Mouse (Mus musculus) hindbrain, embryonic 12.5 days (tissue): ENCODE results near the gene Acad11. TPM values are rescaled to one million over a fixed set of nuclear protein-coding genes. Genes with fewer than 3 reads are reported as not detected.

ENCODE experiments used
- ATAC-seq: fragments of 200-750 bp; cut with Nextera tagmentation; 2 replicates; pipeline ENCODE4 v1.8.0; 2017; ENCODE audit warnings: moderate TSS enrichment; ENCODE audit not compliant: low FRiP score
- H3K27ac ChIP-seq: fragments of 300-500 bp; sonication (generic); 2 replicates; pipeline ENCODE4 v1.5.1; 2016; ENCODE audit warnings: mild to moderate bottlenecking
- H3K27me3 ChIP-seq: fragments of 300-500 bp; sonication (generic); 2 replicates; pipeline ENCODE4 v1.6.1; 2016; ENCODE audit warnings: mild to moderate bottlenecking
- H3K36me3 ChIP-seq: fragments of 300-500 bp; sonication (generic); 2 replicates; pipeline ENCODE4 v1.6.1; 2016; ENCODE audit warnings: mild to moderate bottlenecking
- H3K4me1 ChIP-seq: fragments of 300-500 bp; sonication (generic); 2 replicates; pipeline ENCODE4 v1.6.1; 2016
- H3K4me2 ChIP-seq: fragments of 300-500 bp; sonication (generic); replicated peaks from 2 replicates; pipeline ENCODE4 v1.6.1; 2016; ENCODE audit warnings: mild to moderate bottlenecking
- H3K4me3 ChIP-seq: fragments of 300-500 bp; sonication (generic); 2 replicates; pipeline ENCODE4 v1.5.1; 2016; ENCODE audit warnings: mild to moderate bottlenecking
- H3K9ac ChIP-seq: fragments of 300-500 bp; sonication (generic); 2 replicates; pipeline ENCODE4 v1.6.1; 2016; ENCODE audit warnings: mild to moderate bottlenecking, moderate library complexity
- H3K9me3 ChIP-seq: fragments of 300-500 bp; sonication (generic); replicated peaks from 2 replicates; pipeline ENCODE4 v1.6.1; 2016; ENCODE audit warnings: mild to moderate bottlenecking
- WGBS: fragments of 180-500 bp; shearing (Covaris S2); methylation state at CpG from one replicate; pipeline ENCODE4 v1.1.7; 2016; 5-methylcytosine and 5-hydroxymethylcytosine counted together
- polyA plus RNA-seq: library from polyadenylated mRNA; unstranded; fragments of >200 nt; fragmentation: Nextera tagmentation; extraction: Ambion mirVana; gene quantifications from 2 replicates; pipeline ENCODE4 v1.2.1, GENCODE M21; 2016

Gene Acad11
- polyA plus RNA-seq, 1 experiment from 2014 or later = 9.5 TPM

DNA sequence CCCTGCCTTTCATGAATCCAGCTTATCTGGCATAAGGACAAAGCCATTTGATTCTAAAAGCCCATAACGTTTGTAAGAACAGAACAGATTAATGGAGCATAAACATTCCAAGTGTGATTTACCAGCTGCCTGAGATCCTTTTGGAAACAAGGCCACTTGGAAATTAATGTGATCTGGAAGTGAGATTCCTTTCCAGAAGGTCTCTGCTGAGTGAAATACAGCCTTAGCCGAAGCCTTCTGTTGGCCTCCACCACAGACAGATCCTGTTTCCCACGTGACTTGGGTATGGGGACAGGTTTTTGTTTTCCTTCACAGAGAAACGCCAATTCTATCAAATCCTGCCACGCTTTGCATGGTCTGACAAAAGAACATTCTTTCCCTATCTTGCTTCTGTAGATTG, 60.4 kb downstream of the Acad11 start:
- Histone ChIP-seq H3K4me2 (no peak overlapping the region), H3K27ac (no peak overlapping the region), H3K4me3 (no peak overlapping the region), H3K9me3 (no peaks in the 10 kb centered on the region), H3K9ac (no peak overlapping the region), H3K27me3 (no peaks in the 10 kb centered on the region), H3K36me3 (no peaks in the 10 kb centered on the region), H3K4me1 (peaks cover 13% of the 10 kb centered on the region)
- 48% methylated on average over 5 of the region's 5 CpGs for WGBS
- ATAC-seq = no peak

DNA sequence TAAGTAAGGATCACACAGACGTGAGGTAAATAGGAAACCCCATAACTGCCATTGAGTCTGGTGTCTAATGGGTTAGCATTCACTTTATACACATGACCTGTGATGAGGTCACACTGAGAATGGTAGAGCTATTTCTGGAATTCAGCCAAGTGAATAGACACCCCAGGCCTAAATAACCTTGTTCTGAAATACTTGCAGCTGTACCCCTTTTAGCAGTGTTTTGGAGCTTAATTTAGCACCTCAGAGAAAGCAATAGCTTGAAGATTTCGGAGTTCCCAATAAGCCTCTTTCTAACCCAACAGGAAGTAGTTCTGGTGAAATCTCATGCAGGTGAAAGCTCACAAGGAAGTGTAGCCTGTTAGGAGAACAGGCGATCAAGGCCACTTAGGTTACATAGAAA, 63.7 kb downstream of the Acad11 start, which contains the start of gene Ackr4:
Ackr4 (minus strand) TSS at position 101 of the 400 bp plus-strand sequence.
- H3K9ac ChIP-seq = no peak within 1 kb of the TSS
- H3K4me3 ChIP-seq = no peak within 1 kb of the TSS
- H3K27me3 ChIP-seq = no peaks in the 10 kb centered on the region
- peaks cover 13% of the 10 kb centered on the region for H3K4me1 ChIP-seq
- no peak within 1 kb of the TSS for H3K4me2 ChIP-seq
- WGBS = 78% methylated on average over 3 of the region's 3 CpGs
- H3K36me3 ChIP-seq = no peaks in the 10 kb centered on the region
- no peaks in the 10 kb centered on the region for H3K9me3 ChIP-seq
- H3K27ac ChIP-seq = no peak within 1 kb of the TSS
- ATAC-seq = no peak

- no peaks in the 10 kb centered on the region for H3K9me3 ChIP-seq
- H3K27ac ChIP-seq = no peak overlapping the region
- no peak overlapping the region for H3K4me3 ChIP-seq
- H3K4me2 ChIP-seq = no peak overlapping the region
- WGBS = 42% methylated on average over 2 of the region's 2 CpGs
- peaks cover 13% of the 10 kb centered on the region for H3K4me1 ChIP-seq
- H3K36me3 ChIP-seq = no peaks in the 10 kb centered on the region
- H3K9ac ChIP-seq = no peak overlapping the region
- H3K27me3 ChIP-seq = no peaks in the 10 kb centered on the region
- ATAC-seq = no peak
Observed at GRCm38 (mm10) chr9:104128110-104128509, 64.9 kb downstream of the Acad11 start.

GRCm38 (mm10) chr9:104130141-104130755, 67.1 kb downstream of the Acad11 start:
- Histone ChIP-seq H3K27me3 (no peaks in the 10 kb centered on the region), H3K4me3 (no peak overlapping the region), H3K9ac (no peak overlapping the region), H3K9me3 (no peaks in the 10 kb centered on the region), H3K36me3 (no peaks in the 10 kb centered on the region), H3K27ac (no peak overlapping the region), H3K4me2 (no peak overlapping the region), H3K4me1 (peaks cover 4% of the 10 kb centered on the region; the same call in 1 of the 2 replicates)
- ATAC-seq = no peak
- 91% methylated on average over 9 of the region's 9 CpGs for WGBS

DNA sequence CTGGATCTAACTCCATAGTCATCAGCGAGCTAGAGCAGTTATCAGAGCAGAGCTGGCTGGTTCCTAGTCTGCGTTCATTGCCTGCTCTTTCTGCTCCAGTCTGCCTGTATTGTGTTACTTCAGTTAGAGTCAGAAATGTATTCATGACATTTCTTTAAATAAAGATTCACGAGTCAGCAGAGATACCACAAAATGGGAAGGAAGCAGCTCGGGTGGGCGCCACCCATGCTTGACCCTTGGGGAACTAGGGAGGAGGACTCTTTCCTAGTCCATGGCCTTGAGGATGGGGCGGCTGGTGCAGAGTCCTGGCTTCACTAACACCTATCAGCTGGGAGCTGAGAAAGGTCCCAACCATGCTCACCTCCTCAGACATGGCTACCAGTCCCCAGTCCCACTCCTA, 77.2 kb downstream of the Acad11 start:
- Histone ChIP-seq H3K9ac (no peak overlapping the region), H3K4me2 (no peak overlapping the region), H3K36me3 (no peaks in the 10 kb centered on the region), H3K9me3 (no peaks in the 10 kb centered on the region), H3K27me3 (no peaks in the 10 kb centered on the region), H3K4me1 (no peaks in the 10 kb centered on the region), H3K4me3 (no peak overlapping the region), H3K27ac (no peak overlapping the region)
- 87% methylated on average over 6 of the region's 6 CpGs for WGBS
- ATAC-seq = no peak

GRCm38 (mm10) chr9:104142805-104143204, 79.6 kb downstream of the Acad11 start:
- 90% methylated on average over 14 of the region's 14 CpGs for WGBS
- H3K9me3 ChIP-seq = no peaks in the 10 kb centered on the region
- no peak overlapping the region for H3K27ac ChIP-seq
- no peaks in the 10 kb centered on the region for H3K36me3 ChIP-seq
- H3K9ac ChIP-seq = no peak overlapping the region
- no peaks in the 10 kb centered on the region for H3K27me3 ChIP-seq
- H3K4me3 ChIP-seq = no peak overlapping the region
- H3K4me1 ChIP-seq = no peaks in the 10 kb centered on the region
- H3K4me2 ChIP-seq = no peak overlapping the region
- no peak for ATAC-seq

GRCm38 (mm10) chr9:104144314-104144996, 81.3 kb downstream of the Acad11 start:
- Histone ChIP-seq H3K9me3 (no peaks in the 10 kb centered on the region), H3K27ac (no peak overlapping the region), H3K36me3 (no peaks in the 10 kb centered on the region; the same call in 1 of the 2 replicates), H3K4me2 (no peak overlapping the region), H3K4me1 (no peaks in the 10 kb centered on the region), H3K9ac (no peak overlapping the region), H3K27me3 (no peaks in the 10 kb centered on the region), H3K4me3 (no peak overlapping the region)
- ATAC-seq = no peak
- 82% methylated on average over 8 of the region's 8 CpGs for WGBS

DNA sequence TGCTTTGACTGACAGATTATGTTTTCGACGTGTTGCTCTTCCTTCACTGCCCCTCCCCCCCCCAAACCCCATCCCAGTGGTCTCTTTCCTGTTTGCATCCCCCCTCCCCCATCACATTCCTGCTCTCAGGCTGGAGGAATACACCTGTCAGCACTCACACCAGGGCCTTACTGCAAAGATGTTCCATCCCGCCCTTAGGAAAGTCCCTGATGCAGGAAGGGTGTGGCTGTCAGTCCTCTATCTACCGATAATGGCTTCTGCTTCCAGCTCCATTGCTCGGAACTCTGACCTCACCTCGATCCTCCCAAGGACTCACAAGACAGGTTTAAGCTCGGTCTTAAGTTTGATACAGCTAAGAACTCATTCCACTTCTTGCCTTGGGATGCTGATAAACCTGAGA, 83.5 kb downstream of the Acad11 start:
- Histone ChIP-seq H3K9me3 (no peaks in the 10 kb centered on the region), H3K36me3 (peaks cover 20% of the 10 kb centered on the region), H3K27ac (no peak overlapping the region), H3K9ac (no peak overlapping the region), H3K4me1 (no peaks in the 10 kb centered on the region), H3K4me3 (no peak overlapping the region), H3K27me3 (no peaks in the 10 kb centered on the region), H3K4me2 (no peak overlapping the region)
- ATAC-seq = no peak
- 85% methylated on average over 7 of the region's 7 CpGs for WGBS

GRCm38 (mm10) chr9:104148969-104149368, 85.8 kb downstream of the Acad11 start:
- Histone ChIP-seq H3K27me3 (no peaks in the 10 kb centered on the region), H3K27ac (no peak overlapping the region), H3K4me2 (no peak overlapping the region), H3K9me3 (no peaks in the 10 kb centered on the region), H3K36me3 (peaks cover 40% of the 10 kb centered on the region), H3K9ac (no peak overlapping the region), H3K4me3 (no peak overlapping the region), H3K4me1 (no peaks in the 10 kb centered on the region)
- no peak for ATAC-seq
- WGBS = 94% methylated on average over 7 of the region's 7 CpGs

DNA sequence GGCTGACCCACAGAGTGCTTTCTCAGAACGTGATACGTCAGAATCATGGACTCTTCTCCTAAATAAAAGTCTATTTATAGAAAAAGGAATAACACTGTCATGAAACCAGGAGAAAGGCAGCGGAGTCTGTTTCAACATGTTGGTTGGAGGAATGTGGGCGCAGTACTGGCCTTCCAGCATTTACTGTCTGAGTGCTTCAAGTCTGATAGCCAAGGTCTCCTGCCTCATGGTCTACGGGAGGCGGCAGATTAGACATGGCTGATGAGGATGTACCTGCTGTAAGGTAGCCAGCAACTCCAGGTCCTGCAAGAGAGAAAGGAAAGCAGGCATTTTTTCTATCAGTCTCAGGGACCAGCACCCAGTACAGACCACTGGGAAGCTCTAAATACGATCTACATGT, 88.9 kb downstream of the Acad11 start:
- H3K9me3 ChIP-seq = no peaks in the 10 kb centered on the region
- H3K27me3 ChIP-seq = no peaks in the 10 kb centered on the region
- no peak for ATAC-seq
- H3K9ac ChIP-seq = no peak overlapping the region
- H3K36me3 ChIP-seq = peaks cover 72% of the 10 kb centered on the region
- no peak overlapping the region for H3K4me3 ChIP-seq
- H3K4me2 ChIP-seq = no peak overlapping the region
- no peak overlapping the region for H3K27ac ChIP-seq
- WGBS = 96% methylated on average over 7 of the region's 7 CpGs
- no peaks in the 10 kb centered on the region for H3K4me1 ChIP-seq

- H3K9me3 ChIP-seq = no peaks in the 10 kb centered on the region
- H3K27ac ChIP-seq = no peak overlapping the region
- 95% methylated on average over 14 of the region's 14 CpGs for WGBS
- ATAC-seq = no peak
- H3K4me2 ChIP-seq = no peak overlapping the region
- no peak overlapping the region for H3K4me3 ChIP-seq
- no peak overlapping the region for H3K9ac ChIP-seq
- H3K27me3 ChIP-seq = no peaks in the 10 kb centered on the region
- H3K36me3 ChIP-seq = peaks cover 95% of the 10 kb centered on the region
- H3K4me1 ChIP-seq = no peaks in the 10 kb centered on the region
Observed at GRCm38 (mm10) chr9:104155100-104155715, 92.0 kb downstream of the Acad11 start.

DNA sequence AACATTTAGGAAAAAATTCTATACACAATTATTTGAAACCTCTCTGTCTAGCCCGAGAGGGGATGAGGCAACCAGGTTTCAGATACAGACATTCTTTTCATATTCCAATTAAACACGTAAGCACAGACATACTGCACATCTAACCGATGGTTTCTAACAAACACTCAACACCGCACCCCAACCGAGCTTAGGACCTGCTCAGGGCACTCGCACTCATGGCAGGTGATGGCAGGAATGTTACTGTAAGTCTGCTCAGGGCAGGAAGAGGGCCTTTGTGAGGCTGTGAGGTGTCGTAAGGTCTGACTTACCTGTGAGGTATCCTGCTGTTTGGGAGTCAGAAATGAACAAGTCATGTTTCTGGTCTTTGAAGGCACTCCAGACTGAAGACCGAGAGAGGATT, 93.3 kb downstream of the Acad11 start:
- no peaks in the 10 kb centered on the region for H3K27me3 ChIP-seq
- no peak overlapping the region for H3K9ac ChIP-seq
- 98% methylated on average over 8 of the region's 8 CpGs for WGBS
- H3K4me3 ChIP-seq = no peak overlapping the region
- no peaks in the 10 kb centered on the region for H3K9me3 ChIP-seq
- peaks cover 96% of the 10 kb centered on the region for H3K36me3 ChIP-seq
- H3K4me2 ChIP-seq = no peak overlapping the region
- no peaks in the 10 kb centered on the region for H3K4me1 ChIP-seq
- ATAC-seq = no peak
- no peak overlapping the region for H3K27ac ChIP-seq

- H3K9ac ChIP-seq = no peak overlapping the region
- H3K4me2 ChIP-seq = no peak overlapping the region
- no peaks in the 10 kb centered on the region for H3K27me3 ChIP-seq
- H3K36me3 ChIP-seq = peaks cover 96% of the 10 kb centered on the region
- H3K4me1 ChIP-seq = no peaks in the 10 kb centered on the region
- ATAC-seq = no peak
- no peaks in the 10 kb centered on the region for H3K9me3 ChIP-seq
- WGBS = 98% methylated on average over 7 of the region's 7 CpGs
- H3K4me3 ChIP-seq = no peak overlapping the region
- no peak overlapping the region for H3K27ac ChIP-seq
Observed at GRCm38 (mm10) chr9:104157291-104157690, 94.1 kb downstream of the Acad11 start.
